Mouse (Mus musculus) forebrain, embryonic 11.5 days (tissue): ENCODE measurements at regions not wholly inside any gene's neighbourhood (a gene's known extent, or its start where the extent isn't known, plus 50 kb on each side); places are given as distances from the start of the nearest gene placed in this dataset.

Source experiments
- ATAC-seq: fragments of 200-750 bp; cut with Nextera tagmentation; replicated peaks from 2 replicates; pipeline ENCODE4 v1.8.0; 2017; ENCODE audit warnings: moderate TSS enrichment; ENCODE audit not compliant: low FRiP score
- DNase-seq: peaks from one replicate; pipeline ENCODE4 v3.0.0-alpha.2; 2017; ENCODE audit warnings: low spot score
- H3K27ac ChIP-seq: fragments of 300-500 bp; sonication (generic); 2 replicates; pipeline ENCODE4 v1.5.1; 2014; ENCODE audit warnings: low read depth, low read length
- H3K27me3 ChIP-seq: fragments of 300-500 bp; sonication (generic); 2 replicates; pipeline ENCODE4 v1.6.1; 2014; ENCODE audit warnings: mild to moderate bottlenecking, low read length, mixed read lengths; ENCODE audit not compliant: control insufficient read depth, insufficient read depth
- H3K36me3 ChIP-seq: fragments of 300-500 bp; sonication (generic); 2 replicates; pipeline ENCODE4 v1.6.1; 2014; ENCODE audit warnings: mild to moderate bottlenecking, low read length, moderate library complexity, mixed read lengths; ENCODE audit not compliant: control insufficient read depth, insufficient read depth
- H3K4me1 ChIP-seq: fragments of 300-500 bp; sonication (generic); replicated peaks from 2 replicates; pipeline ENCODE4 v1.6.1; 2014; ENCODE audit warnings: low read length, mixed read lengths; ENCODE audit not compliant: control insufficient read depth, insufficient read depth
- H3K4me2 ChIP-seq: fragments of 300-500 bp; sonication (generic); 2 replicates; pipeline ENCODE4 v1.6.1; 2014; ENCODE audit warnings: low read depth, mild to moderate bottlenecking, low read length, moderate library complexity, mixed read lengths; ENCODE audit not compliant: severe bottlenecking
- H3K4me3 ChIP-seq: fragments of 300-500 bp; sonication (generic); 2 replicates; pipeline ENCODE4 v1.5.1; 2014; ENCODE audit warnings: low read depth, low read length
- H3K9ac ChIP-seq: fragments of 300-500 bp; sonication (generic); 2 replicates; pipeline ENCODE4 v1.6.1; 2014; ENCODE audit warnings: low read length
- H3K9me3 ChIP-seq: fragments of 300-500 bp; sonication (generic); 2 replicates; pipeline ENCODE4 v1.6.1; 2016; ENCODE audit warnings: low read length, mixed read lengths; ENCODE audit not compliant: control insufficient read depth
- WGBS: fragments of 180-500 bp; shearing (Covaris S2); extraction: QIAGEN DNeasy Blood & Tissue Kit; methylation state at CpG from one replicate; pipeline ENCODE4 v1.1.7; 2014; 5-methylcytosine and 5-hydroxymethylcytosine counted together

- H3K27me3 ChIP-seq = no peaks in the 10 kb centered on the region
- H3K4me1 ChIP-seq = no peaks in the 10 kb centered on the region
- H3K4me2 ChIP-seq = no peak overlapping the region
- 79% methylated on average over 10 of the region's 10 CpGs for WGBS
- DNase-seq = no peak
- no peak overlapping the region for H3K9ac ChIP-seq
- H3K36me3 ChIP-seq = no peaks in the 10 kb centered on the region
- no peak overlapping the region for H3K4me3 ChIP-seq
- no peak for ATAC-seq
- no peak overlapping the region for H3K27ac ChIP-seq
- no peaks in the 10 kb centered on the region for H3K9me3 ChIP-seq
These were observed 98.1 kb downstream of the Kdr start for GRCm38 (mm10) chr5:75880088-75880684.

- no peak overlapping the region for H3K27ac ChIP-seq
- H3K4me1 ChIP-seq = no peaks in the 10 kb centered on the region
- DNase-seq = no peak
- no peak overlapping the region for H3K4me2 ChIP-seq
- 90% methylated on average over 8 of the region's 8 CpGs for WGBS
- ATAC-seq = no peak
- no peaks in the 10 kb centered on the region for H3K36me3 ChIP-seq
- no peaks in the 10 kb centered on the region for H3K9me3 ChIP-seq
- no peaks in the 10 kb centered on the region for H3K27me3 ChIP-seq
- H3K9ac ChIP-seq = no peak overlapping the region
- H3K4me3 ChIP-seq = no peak overlapping the region
These were observed 99.9 kb downstream of the Kdr start for GRCm38 (mm10) chr5:75878361-75878760.

- Histone ChIP-seq H3K9me3 (no peaks in the 10 kb centered on the region), H3K27ac (no peak overlapping the region), H3K4me2 (no peak overlapping the region), H3K4me1 (no peaks in the 10 kb centered on the region), H3K4me3 (no peak overlapping the region), H3K27me3 (no peaks in the 10 kb centered on the region), H3K9ac (no peak overlapping the region), H3K36me3 (no peaks in the 10 kb centered on the region)
- WGBS = 85% methylated on average over 4 of the region's 4 CpGs
- DNase-seq (no peak), ATAC-seq (no peak)
These were observed 100.7 kb downstream of the Kdr start for GRCm38 (mm10) chr5:75877609-75877971.

- Histone ChIP-seq H3K36me3 (no peaks in the 10 kb centered on the region), H3K27ac (no peak overlapping the region), H3K4me3 (no peak overlapping the region), H3K4me2 (no peak overlapping the region), H3K9ac (no peak overlapping the region), H3K4me1 (no peaks in the 10 kb centered on the region), H3K27me3 (no peaks in the 10 kb centered on the region), H3K9me3 (no peaks in the 10 kb centered on the region)
- WGBS = 70% methylated on average over 9 of the region's 9 CpGs
- DNase-seq = no peak
- no peak for ATAC-seq
These were observed 101.2 kb downstream of the Kdr start for GRCm38 (mm10) chr5:75876871-75877608.

- no peaks in the 10 kb centered on the region for H3K27me3 ChIP-seq
- peak; percentile 78 for DNase-seq
- no peak overlapping the region for H3K9ac ChIP-seq
- H3K4me2 ChIP-seq = no peak overlapping the region
- no peak overlapping the region for H3K27ac ChIP-seq
- H3K36me3 ChIP-seq = no peaks in the 10 kb centered on the region
- H3K4me1 ChIP-seq = no peaks in the 10 kb centered on the region
- H3K9me3 ChIP-seq = no peaks in the 10 kb centered on the region
- no peak overlapping the region for H3K4me3 ChIP-seq
- ATAC-seq = no peak
- WGBS = 25% methylated on average over 8 of the region's 8 CpGs
These were observed 107.1 kb downstream of the Kdr start for GRCm38 (mm10) chr5:75871120-75871519.

GRCm38 (mm10) chr5:75870666-75871065 lies 107.6 kb downstream of the Kdr start:
- H3K9ac ChIP-seq = no peak overlapping the region
- H3K4me3 ChIP-seq = no peak overlapping the region
- H3K9me3 ChIP-seq = no peaks in the 10 kb centered on the region
- H3K4me2 ChIP-seq = no peak overlapping the region
- no peaks in the 10 kb centered on the region for H3K36me3 ChIP-seq
- no peak for DNase-seq
- ATAC-seq = no peak
- no peak overlapping the region for H3K27ac ChIP-seq
- H3K4me1 ChIP-seq = no peaks in the 10 kb centered on the region
- 83% methylated on average over 14 of the region's 14 CpGs for WGBS
- no peaks in the 10 kb centered on the region for H3K27me3 ChIP-seq

- Histone ChIP-seq H3K9ac (no peak overlapping the region), H3K36me3 (no peaks in the 10 kb centered on the region), H3K27me3 (no peaks in the 10 kb centered on the region), H3K4me1 (no peaks in the 10 kb centered on the region), H3K9me3 (no peaks in the 10 kb centered on the region), H3K4me2 (no peak overlapping the region), H3K27ac (no peak overlapping the region), H3K4me3 (no peak overlapping the region)
- no peak; the same call in 1 of the 2 replicates for ATAC-seq
- DNase-seq = no peak
- 40% methylated on average over 4 of the region's 4 CpGs for WGBS
These were observed 108.7 kb downstream of the Kdr start for GRCm38 (mm10) chr5:75869535-75869934.

- no peak overlapping the region for H3K4me3 ChIP-seq
- no peak overlapping the region for H3K27ac ChIP-seq
- peaks cover 2% of the 10 kb centered on the region; the same call in 1 of the 2 replicates for H3K4me1 ChIP-seq
- WGBS = 95% methylated on average over 6 of the region's 6 CpGs
- H3K27me3 ChIP-seq = no peaks in the 10 kb centered on the region
- no peak overlapping the region for H3K9ac ChIP-seq
- no peak overlapping the region for H3K4me2 ChIP-seq
- DNase-seq = no peak
- no peak for ATAC-seq
- H3K9me3 ChIP-seq = no peaks in the 10 kb centered on the region
- H3K36me3 ChIP-seq = no peaks in the 10 kb centered on the region
These were observed 113.2 kb downstream of the Kdr start for GRCm38 (mm10) chr5:75865096-75865495.

GRCm38 (mm10) chr5:75863358-75863757 lies 114.9 kb downstream of the Kdr start:
- ATAC-seq (no peak), DNase-seq (no peak)
- H3K9me3 ChIP-seq = no peaks in the 10 kb centered on the region
- H3K27me3 ChIP-seq = no peaks in the 10 kb centered on the region
- H3K9ac ChIP-seq = no peak overlapping the region
- 65% methylated on average over 6 of the region's 6 CpGs for WGBS
- no peak overlapping the region for H3K4me3 ChIP-seq
- no peak overlapping the region for H3K4me2 ChIP-seq
- peaks cover 2% of the 10 kb centered on the region; the same call in 1 of the 2 replicates for H3K4me1 ChIP-seq
- H3K27ac ChIP-seq = no peak overlapping the region
- H3K36me3 ChIP-seq = no peaks in the 10 kb centered on the region
